Mouse (Mus musculus): ENCODE measurements around the gene Scn3a. TPM values are rescaled to one million over a fixed set of nuclear protein-coding genes. Genes with fewer than 3 reads are reported as not detected.

The Scn3a gene
- 0.64 and 0.99 TPM in 2 replicates for polyA plus RNA-seq (2015; fragmentation: Nextera tagmentation; extraction: Ambion mirVana)

GRCm38 (mm10) chr2:65566793-65567787 lies at the start of gene Scn3a:
Gene Scn3a, minus strand, starts transcription at chr2:65567627.
- ATAC-seq (replicated peaks; ENCODE audit: extremely low read depth, insufficient read depth, low FRiP score): no peak

GRCm38 (mm10) chr2:65611887-65612286 lies 44.5 kb upstream of the Scn3a start:
- Histone ChIP-seq H3K9me3 (replicated peaks; ENCODE audit: control insufficient read depth, low read length) (no peaks in the 10 kb centered on the region), H3K27me3 (ENCODE audit: control insufficient read depth, insufficient read depth, low read length) (no peaks in the 10 kb centered on the region), H3K27ac (ENCODE audit: low read length) (no peak overlapping the region), H3K9ac (ENCODE audit: low read length) (no peak overlapping the region), H3K36me3 (ENCODE audit: control insufficient read depth, insufficient read depth) (no peaks in the 10 kb centered on the region), H3K4me3 (ENCODE audit: low read length) (no peak overlapping the region), H3K4me1 (ENCODE audit: control insufficient read depth, insufficient read depth, low read length) (no peaks in the 10 kb centered on the region), H3K4me2 (ENCODE audit: low read depth, low read length) (no peak overlapping the region)
- 65% methylated on average over 4 of the region's 4 CpGs for WGBS
- no peak for ATAC-seq (replicated peaks; ENCODE audit: extremely low read depth, insufficient read depth, low FRiP score)

More at GRCm38 (mm10) chr2:65566793-65567787, at the start of gene Scn3a:
- Histone ChIP-seq H3K4me2 (ENCODE audit: low read depth, low read length) (peak within 1 kb of the TSS; percentile 32; the same call in 1 of the 2 replicates), H3K27ac (ENCODE audit: low read length) (no peak within 1 kb of the TSS), H3K27me3 (ENCODE audit: control insufficient read depth, insufficient read depth, low read length) (no peaks in the 10 kb centered on the region), H3K4me3 (ENCODE audit: low read length) (no peak within 1 kb of the TSS), H3K9ac (ENCODE audit: low read length) (no peak within 1 kb of the TSS), H3K36me3 (ENCODE audit: control insufficient read depth, insufficient read depth) (no peaks in the 10 kb centered on the region), H3K4me1 (ENCODE audit: control insufficient read depth, insufficient read depth, low read length) (0 out of 2 replicates have a peak, but pooled peaks cover 2% of the 10 kb centered on the region), H3K9me3 (replicated peaks; ENCODE audit: control insufficient read depth, low read length) (no peaks in the 10 kb centered on the region)
- 29% methylated on average over 16 of the region's 16 CpGs for WGBS

GRCm38 (mm10) chr2:65607813-65608212 lies 40.4 kb upstream of the Scn3a start:
- H3K27ac ChIP-seq (ENCODE audit: low read length): no peak overlapping the region
- H3K36me3 ChIP-seq (ENCODE audit: control insufficient read depth, insufficient read depth): no peaks in the 10 kb centered on the region
- ATAC-seq (replicated peaks; ENCODE audit: extremely low read depth, insufficient read depth, low FRiP score): no peak
- H3K4me1 ChIP-seq (ENCODE audit: control insufficient read depth, insufficient read depth, low read length): no peaks in the 10 kb centered on the region
- no peak overlapping the region for H3K4me2 ChIP-seq (ENCODE audit: low read depth, low read length)
- no peak overlapping the region for H3K4me3 ChIP-seq (ENCODE audit: low read length)
- no peak overlapping the region for H3K9ac ChIP-seq (ENCODE audit: low read length)
- H3K9me3 ChIP-seq (replicated peaks; ENCODE audit: control insufficient read depth, low read length): no peaks in the 10 kb centered on the region
- no peaks in the 10 kb centered on the region for H3K27me3 ChIP-seq (ENCODE audit: control insufficient read depth, insufficient read depth, low read length)

- no peaks in the 10 kb centered on the region for H3K9me3 ChIP-seq (replicated peaks; ENCODE audit: control insufficient read depth, low read length)
- H3K9ac ChIP-seq (ENCODE audit: low read length): no peak overlapping the region
- H3K4me3 ChIP-seq (ENCODE audit: low read length): no peak overlapping the region
- H3K27me3 ChIP-seq (ENCODE audit: control insufficient read depth, insufficient read depth, low read length): no peaks in the 10 kb centered on the region
- H3K27ac ChIP-seq (ENCODE audit: low read length): no peak overlapping the region
- H3K36me3 ChIP-seq (ENCODE audit: control insufficient read depth, insufficient read depth): no peaks in the 10 kb centered on the region
- no peaks in the 10 kb centered on the region for H3K4me1 ChIP-seq (ENCODE audit: control insufficient read depth, insufficient read depth, low read length)
- WGBS: 70% methylated on average over 5 of the region's 5 CpGs
- H3K4me2 ChIP-seq (ENCODE audit: low read depth, low read length): no peak overlapping the region
- no peak for ATAC-seq (replicated peaks; ENCODE audit: extremely low read depth, insufficient read depth, low FRiP score)
Measured at GRCm38 (mm10) chr2:65587679-65588078, 20.3 kb upstream of the Scn3a start.

GRCm38 (mm10) chr2:65567925-65568324 lies 498 bp upstream of the Scn3a start:
- H3K9me3 ChIP-seq (replicated peaks; ENCODE audit: control insufficient read depth, low read length): no peaks in the 10 kb centered on the region
- ATAC-seq (replicated peaks; ENCODE audit: extremely low read depth, insufficient read depth, low FRiP score): no peak
- WGBS: 88% methylated on average over 4 of the region's 4 CpGs
- H3K4me2 ChIP-seq (ENCODE audit: low read depth, low read length): no peak overlapping the region
- no peak overlapping the region for H3K4me3 ChIP-seq (ENCODE audit: low read length)
- H3K27ac ChIP-seq (ENCODE audit: low read length): no peak overlapping the region
- no peak overlapping the region for H3K9ac ChIP-seq (ENCODE audit: low read length)
- no peaks in the 10 kb centered on the region for H3K27me3 ChIP-seq (ENCODE audit: control insufficient read depth, insufficient read depth, low read length)
- H3K36me3 ChIP-seq (ENCODE audit: control insufficient read depth, insufficient read depth): no peaks in the 10 kb centered on the region
- 0 out of 2 replicates have a peak, but pooled peaks cover 2% of the 10 kb centered on the region for H3K4me1 ChIP-seq (ENCODE audit: control insufficient read depth, insufficient read depth, low read length)

GRCm38 (mm10) chr2:65563898-65564297 lies 3.5 kb downstream of the Scn3a start:
- ATAC-seq (replicated peaks; ENCODE audit: extremely low read depth, insufficient read depth, low FRiP score): no peak
- Histone ChIP-seq H3K4me3 (ENCODE audit: low read length) (no peak overlapping the region), H3K9me3 (replicated peaks; ENCODE audit: control insufficient read depth, low read length) (no peaks in the 10 kb centered on the region), H3K9ac (ENCODE audit: low read length) (no peak overlapping the region), H3K36me3 (ENCODE audit: control insufficient read depth, insufficient read depth) (no peaks in the 10 kb centered on the region), H3K27me3 (ENCODE audit: control insufficient read depth, insufficient read depth, low read length) (no peaks in the 10 kb centered on the region), H3K4me1 (ENCODE audit: control insufficient read depth, insufficient read depth, low read length) (0 out of 2 replicates have a peak, but pooled peaks cover 2% of the 10 kb centered on the region), H3K27ac (ENCODE audit: low read length) (no peak overlapping the region), H3K4me2 (ENCODE audit: low read depth, low read length) (no peak overlapping the region)
- 23% methylated on average over 4 of the region's 4 CpGs for WGBS

- Histone ChIP-seq H3K36me3 (ENCODE audit: control insufficient read depth, insufficient read depth) (no peaks in the 10 kb centered on the region), H3K27me3 (ENCODE audit: control insufficient read depth, insufficient read depth, low read length) (no peaks in the 10 kb centered on the region), H3K4me2 (ENCODE audit: low read depth, low read length) (no peak overlapping the region), H3K4me3 (ENCODE audit: low read length) (no peak overlapping the region), H3K9me3 (replicated peaks; ENCODE audit: control insufficient read depth, low read length) (no peaks in the 10 kb centered on the region), H3K9ac (ENCODE audit: low read length) (no peak overlapping the region), H3K4me1 (ENCODE audit: control insufficient read depth, insufficient read depth, low read length) (no peaks in the 10 kb centered on the region), H3K27ac (ENCODE audit: low read length) (no peak overlapping the region)
- WGBS: 80% methylated on average over 3 of the region's 3 CpGs
- no peak for ATAC-seq (replicated peaks; ENCODE audit: extremely low read depth, insufficient read depth, low FRiP score)
Measured at GRCm38 (mm10) chr2:65557719-65558118, 9.7 kb downstream of the Scn3a start.

- Histone ChIP-seq H3K27me3 (ENCODE audit: control insufficient read depth, insufficient read depth, low read length) (no peaks in the 10 kb centered on the region), H3K36me3 (ENCODE audit: control insufficient read depth, insufficient read depth) (no peaks in the 10 kb centered on the region), H3K4me1 (ENCODE audit: control insufficient read depth, insufficient read depth, low read length) (no peaks in the 10 kb centered on the region), H3K9me3 (replicated peaks; ENCODE audit: control insufficient read depth, low read length) (no peaks in the 10 kb centered on the region), H3K4me2 (ENCODE audit: low read depth, low read length) (no peak overlapping the region), H3K9ac (ENCODE audit: low read length) (no peak overlapping the region), H3K4me3 (ENCODE audit: low read length) (no peak overlapping the region), H3K27ac (ENCODE audit: low read length) (no peak overlapping the region)
- 79% methylated on average over 7 of the region's 7 CpGs for WGBS
- ATAC-seq (replicated peaks; ENCODE audit: extremely low read depth, insufficient read depth, low FRiP score): no peak
Measured at GRCm38 (mm10) chr2:65554662-65555061, 12.8 kb downstream of the Scn3a start.

GRCm38 (mm10) chr2:65553473-65553872 lies 14.0 kb downstream of the Scn3a start:
- WGBS: 64% methylated on average over 3 of the region's 3 CpGs
- Histone ChIP-seq H3K9me3 (replicated peaks; ENCODE audit: control insufficient read depth, low read length) (no peaks in the 10 kb centered on the region), H3K27me3 (ENCODE audit: control insufficient read depth, insufficient read depth, low read length) (no peaks in the 10 kb centered on the region), H3K4me2 (ENCODE audit: low read depth, low read length) (no peak overlapping the region), H3K36me3 (ENCODE audit: control insufficient read depth, insufficient read depth) (no peaks in the 10 kb centered on the region), H3K4me1 (ENCODE audit: control insufficient read depth, insufficient read depth, low read length) (no peaks in the 10 kb centered on the region), H3K27ac (ENCODE audit: low read length) (no peak overlapping the region), H3K9ac (ENCODE audit: low read length) (no peak overlapping the region), H3K4me3 (ENCODE audit: low read length) (no peak overlapping the region)
- no peak for ATAC-seq (replicated peaks; ENCODE audit: extremely low read depth, insufficient read depth, low FRiP score)

All from heart, embryonic 16.5 days (tissue).